Mouse (Mus musculus): Measurements from ENCODE around the gene Cdiptos. TPM values are rescaled to one million over a fixed set of nuclear protein-coding genes. Genes with fewer than 3 reads are reported as not detected.

The Cdiptos gene
- total RNA-seq (2023) = not detected

DNA sequence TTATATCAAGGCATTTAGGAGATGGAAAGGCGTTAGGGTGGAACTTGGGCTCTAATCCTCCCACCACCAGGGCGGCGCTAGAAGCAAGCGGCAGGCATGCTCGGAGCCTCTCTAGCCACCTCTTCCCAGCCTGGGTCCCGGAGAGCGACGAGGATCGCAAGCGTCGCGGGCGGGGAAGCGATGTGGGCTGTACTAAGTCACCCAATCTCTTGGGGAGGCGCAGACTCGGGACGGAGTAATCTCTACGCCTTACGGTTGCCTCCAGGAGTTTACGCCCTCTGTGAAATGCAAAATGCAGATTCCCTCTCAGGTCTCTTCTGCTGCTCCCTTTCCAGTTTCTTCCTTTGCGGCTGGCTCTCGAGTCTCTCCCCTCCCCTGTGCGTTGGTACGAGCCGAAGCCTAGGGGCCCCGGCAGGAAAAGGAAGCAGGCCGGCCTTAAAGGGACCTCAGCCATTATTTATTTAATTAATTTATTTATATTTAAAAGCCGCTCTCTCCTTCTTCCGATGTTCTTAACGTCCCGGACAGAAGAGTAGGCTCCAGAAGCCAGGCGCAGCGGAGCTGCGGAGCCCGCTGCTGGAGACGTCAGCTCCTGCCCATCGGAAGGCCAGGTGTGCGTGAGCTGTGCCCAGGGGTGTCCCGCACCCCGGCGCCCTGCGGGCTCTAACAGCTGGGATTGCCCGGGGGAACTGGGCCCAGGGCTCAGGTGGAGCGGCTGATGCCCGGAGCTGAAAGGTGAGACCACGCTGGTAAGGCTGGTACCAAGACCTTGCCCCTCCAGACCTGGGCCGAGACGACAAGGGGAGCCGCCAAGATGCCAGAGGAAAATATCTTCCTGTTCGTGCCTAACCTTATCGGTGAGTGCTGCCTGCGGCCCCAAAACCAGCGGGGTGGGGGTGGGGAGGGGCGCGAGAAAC lies at the start of gene Cdiptos:
Gene Cdiptos, minus strand, starts transcription at position 149 of the 917 bp plus-strand sequence.

GRCm38 (mm10) chr7:127020901-127021562 lies 45.1 kb upstream of the Cdiptos start, which contains the start of the genes Gm42742 and Prrt2:
TSS of gene Gm42742 (minus strand) at chr7:127021097.
TSS of gene Prrt2 (minus strand) at chr7:127021211.

GRCm38 (mm10) chr7:127016971-127017949 lies 41.4 kb upstream of the Cdiptos start, which contains the start of gene Pagr1a:
TSS of gene Pagr1a (minus strand) at chr7:127017352.

DNA sequence TGATC lies 40.4 kb upstream of the Cdiptos start, which contains the start of gene Pagr1b:
Gene Pagr1b, minus strand, starts transcription at position 4 of the 5 bp plus-strand sequence.

GRCm38 (mm10) chr7:127014320-127014719 lies 38.4 kb upstream of the Cdiptos start, which contains the start of gene Mvp:
TSS of gene Mvp (minus strand) at chr7:127014621.

GRCm38 (mm10) chr7:126975893-126975949 lies 177 bp downstream of the Cdiptos start, which contains the start of gene Cdipt:
TSS of gene Cdipt (plus strand) at chr7:126975914.

DNA sequence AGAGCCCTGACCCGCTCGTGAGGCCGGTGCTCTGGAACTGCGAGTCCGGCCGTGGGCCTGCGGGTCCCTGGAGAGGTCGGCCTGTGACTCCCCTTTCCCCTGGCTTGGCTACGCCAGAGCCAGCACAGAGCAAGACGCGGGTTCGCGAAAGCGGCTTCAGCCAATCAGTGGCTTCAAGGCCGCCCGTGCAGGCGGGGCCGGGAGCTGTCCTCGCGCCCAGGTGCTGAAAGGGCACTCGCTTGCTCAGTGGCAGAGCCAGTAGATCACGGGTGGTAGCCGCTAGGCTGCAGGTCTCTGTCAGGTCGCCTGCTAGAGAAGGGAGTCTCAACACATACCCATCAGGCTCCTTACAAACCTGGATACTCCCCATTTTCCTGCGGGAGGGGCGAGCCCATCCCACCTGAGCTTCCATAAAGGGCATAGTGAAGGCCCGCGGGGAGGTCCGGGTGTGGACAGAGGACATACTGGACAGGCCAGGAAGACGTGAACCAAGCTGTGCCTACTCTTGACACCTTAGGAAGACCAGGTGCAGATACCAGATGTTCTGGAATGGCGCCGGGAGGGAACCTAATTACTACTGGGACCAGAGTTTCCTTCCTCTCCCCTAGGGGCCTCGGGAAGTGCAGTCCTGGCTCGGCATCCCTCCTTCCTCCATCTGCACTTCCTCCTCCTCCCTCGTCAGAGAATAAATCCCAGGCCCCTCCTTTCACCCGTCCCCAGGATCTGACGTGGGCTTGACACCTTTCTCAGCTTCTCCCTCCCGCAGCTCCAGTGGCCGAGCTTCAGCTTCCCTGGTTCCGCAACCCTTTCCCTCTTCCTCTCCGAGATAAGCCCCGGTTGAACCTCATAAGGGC lies 25.9 kb downstream of the Cdiptos start, which contains the start of gene Sez6l2:
Gene Sez6l2, plus strand, starts transcription at position 771 of the 854 bp plus-strand sequence.

DNA sequence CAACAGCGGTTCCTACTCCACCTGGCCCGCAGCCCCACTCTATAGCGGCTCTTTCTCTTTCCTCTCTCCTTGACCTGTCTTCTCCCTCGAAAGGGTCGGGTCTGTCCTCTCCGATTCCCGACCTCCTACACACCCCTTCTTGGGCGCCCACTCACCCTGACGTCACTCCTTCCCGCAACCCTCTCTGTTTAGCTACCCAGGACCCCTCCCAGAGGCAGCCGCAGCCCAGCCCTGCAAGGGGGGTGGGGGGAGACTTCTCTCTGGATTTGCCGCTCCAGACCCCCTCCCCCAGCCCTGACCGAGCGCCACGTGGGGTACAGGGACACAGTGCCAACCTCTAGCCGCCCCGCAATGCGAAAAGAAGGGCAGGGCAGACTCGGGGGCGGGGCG lies 26.5 kb downstream of the Cdiptos start, which contains the start of gene Asphd1:
Gene Asphd1, minus strand, starts transcription at position 180 of the 390 bp plus-strand sequence.

GRCm38 (mm10) chr7:126928384-126929037 lies 47.4 kb downstream of the Cdiptos start, which contains the start of gene Kctd13:
TSS of gene Kctd13 (plus strand) at chr7:126928879.

GRCm38 (mm10) chr7:126922624-126923060 lies 53.3 kb downstream of the Cdiptos start, which contains the start of gene Tmem219:
TSS of gene Tmem219 (minus strand) at chr7:126922917.

Other genes starting within 250 kb of the Cdiptos start
- gene Mapk3, start 216.5 kb downstream of the Cdiptos start, total RNA-seq (2023) = 10 to 100 TPM; 37.3 to 45.5 TPM
- gene Gdpd3, start 209.8 kb downstream of the Cdiptos start, total RNA-seq (2023) = 1 to 10 TPM; 3.6 to 4.4 TPM
- 100 to 1,000 TPM; 240 to 256 TPM for gene Ypel3, start 199.1 kb downstream of the Cdiptos start, total RNA-seq (2023)
- gene Tbx6, start 194.6 kb downstream of the Cdiptos start, total RNA-seq (2023) = 10 to 100 TPM; 11.6 to 13.5 TPM
- gene Ppp4c, start 183.6 kb downstream of the Cdiptos start, total RNA-seq (2023) = 100 to 1,000 TPM; 229 to 235 TPM
- gene Fam57b, start 178.4 kb downstream of the Cdiptos start, total RNA-seq (2023) = not detected
- not detected for gene 4930451I11Rik, start 144.5 kb downstream of the Cdiptos start, total RNA-seq (2023)
- not detected for gene Doc2a, start 128.7 kb downstream of the Cdiptos start, total RNA-seq (2023)
- gene Hirip3, start 114.1 kb downstream of the Cdiptos start, total RNA-seq (2023) = 10 to 100 TPM; 22.0 to 25.4 TPM
- gene Ino80e, start 113.7 kb downstream of the Cdiptos start, total RNA-seq (2023) = 10 to 100 TPM; 68.2 to 83.5 TPM
- gene Taok2, start 91.4 kb downstream of the Cdiptos start, total RNA-seq (2023) = 100 to 1,000 TPM in 1 of 2 experiments, 10 to 100 TPM in 1; 91.4 to 105 TPM
- gene Tmem219, start 53.2 kb downstream of the Cdiptos start, total RNA-seq (2023) = 10 to 100 TPM; 27.4 to 28.3 TPM
- gene Kctd13, start 47.2 kb downstream of the Cdiptos start, total RNA-seq (2023) = 10 to 100 TPM; 33.0 to 38.9 TPM
- not detected for gene Asphd1, start 26.5 kb downstream of the Cdiptos start, total RNA-seq (2023)
- gene Sez6l2, start 25.5 kb downstream of the Cdiptos start, total RNA-seq (2023) = 10 to 100 TPM in 1 of 2 experiments, 1 to 10 TPM in 1; 9.7 to 10.1 TPM
- gene Cdipt, start 184 bp downstream of the Cdiptos start, total RNA-seq (2023) = 100 to 1,000 TPM; 159 to 167 TPM
- gene Mvp, start 38.5 kb upstream of the Cdiptos start, total RNA-seq (2023) = 10 to 100 TPM; 30.2 to 36.9 TPM
- 1 to 10 TPM; 3.6 to 4.6 TPM for gene Pagr1b, start 40.4 kb upstream of the Cdiptos start, total RNA-seq (2023)
- 10 to 100 TPM; 24.7 to 40.0 TPM for gene Pagr1a, start 41.3 kb upstream of the Cdiptos start, total RNA-seq (2023)
- gene Gm42742, start 45.0 kb upstream of the Cdiptos start, total RNA-seq (2023) = 10 to 100 TPM; 20.9 to 36.5 TPM
- gene Prrt2, start 45.1 kb upstream of the Cdiptos start, total RNA-seq (2023) = 1 to 10 TPM; 5.0 to 7.0 TPM
- 100 to 1,000 TPM; 237 to 238 TPM for gene Maz, start 50.9 kb upstream of the Cdiptos start, total RNA-seq (2023)
- gene Kif22, start 66.4 kb upstream of the Cdiptos start, total RNA-seq (2023) = 1 to 10 TPM; 3.6 to 4.8 TPM
- under 1 TPM in 1 of 2 experiments, not detected in 1; 0.82 TPM for gene Zg16, start 111.2 kb upstream of the Cdiptos start, total RNA-seq (2023)
- gene AI467606, start 115.3 kb upstream of the Cdiptos start, total RNA-seq (2023) = 10 to 100 TPM; 75.6 to 83.3 TPM
- 10 to 100 TPM; 39.1 to 46.5 TPM for gene Qprt, start 146.1 kb upstream of the Cdiptos start, total RNA-seq (2023)
- 100 to 1,000 TPM; 266 to 304 TPM for gene Spn, start 161.7 kb upstream of the Cdiptos start, total RNA-seq (2023)
- 10 to 100 TPM; 70.4 to 77.9 TPM for gene Cd2bp2, start 220.0 kb upstream of the Cdiptos start, total RNA-seq (2023)
- gene Tbc1d10b, start 232.4 kb upstream of the Cdiptos start, total RNA-seq (2023) = 10 to 100 TPM; 58.5 to 73.0 TPM
- 10 to 100 TPM; 16.3 to 22.4 TPM for gene Mylpf, start 232.8 kb upstream of the Cdiptos start, total RNA-seq (2023)

All from T-cell, adult 66 days (primary cell).